Mouse (Mus musculus): ENCODE measurements around the gene Slc52a3. TPM values are rescaled to one million over a fixed set of nuclear protein-coding genes. Genes with fewer than 3 reads are reported as not detected.
A peak's percentile ranks its signal among the peaks of the same experiment; 100 is the strongest.

The Slc52a3 gene
- polyA plus RNA-seq, 1 experiment from 2014 or later = 0.43 TPM

GRCm38 (mm10) chr2:152012222-152012621 lies 15.9 kb downstream of the Slc52a3 start:
- DNase-seq (no peak), ATAC-seq (peak; percentile 23; the same call in 1 of the 2 replicates)
- no peaks in the 10 kb centered on the region for H3K27me3 ChIP-seq (ENCODE audit: insufficient read depth, low read length)
- H3K4me2 ChIP-seq (ENCODE audit: low read depth, low read length) = no peak overlapping the region
- peaks cover 6% of the 10 kb centered on the region; the same call in 1 of the 2 replicates for H3K4me1 ChIP-seq (ENCODE audit: insufficient read depth)
- 48% methylated on average over 4 of the region's 4 CpGs for WGBS (ENCODE audit: insufficient replicate concordance)
- H3K9ac ChIP-seq (replicated peaks) = no peak overlapping the region
- H3K27ac ChIP-seq (ENCODE audit: low read depth) = no peak overlapping the region
- no peaks in the 10 kb centered on the region for H3K36me3 ChIP-seq (replicated peaks; ENCODE audit: insufficient read depth, low read length)
- no peaks in the 10 kb centered on the region for H3K9me3 ChIP-seq (ENCODE audit: low read length)
- no peak overlapping the region for H3K4me3 ChIP-seq (ENCODE audit: low read depth, low read length)
- no peak for TF ChIP-seq EP300 (IDR thresholded peaks at IDR 0.05; ENCODE audit: low read depth)

GRCm38 (mm10) chr2:152012701-152013100 lies 16.4 kb downstream of the Slc52a3 start:
- no peak overlapping the region for H3K4me2 ChIP-seq (ENCODE audit: low read depth, low read length)
- H3K27me3 ChIP-seq (ENCODE audit: insufficient read depth, low read length) = no peaks in the 10 kb centered on the region
- H3K27ac ChIP-seq (ENCODE audit: low read depth) = no peak overlapping the region
- no peaks in the 10 kb centered on the region for H3K36me3 ChIP-seq (replicated peaks; ENCODE audit: insufficient read depth, low read length)
- no peak for TF ChIP-seq CTCF (IDR thresholded peaks at IDR 0.05; ENCODE audit: low read depth)
- H3K4me1 ChIP-seq (ENCODE audit: insufficient read depth) = peaks cover 6% of the 10 kb centered on the region; the same call in 1 of the 2 replicates
- H3K9me3 ChIP-seq (ENCODE audit: low read length) = no peaks in the 10 kb centered on the region
- 50% methylated on average over 2 of the region's 2 CpGs for WGBS (ENCODE audit: insufficient replicate concordance)
- ATAC-seq (no peak), DNase-seq (no peak)
- H3K4me3 ChIP-seq (ENCODE audit: low read depth, low read length) = no peak overlapping the region
- no peak overlapping the region for H3K9ac ChIP-seq (replicated peaks)

- Histone ChIP-seq H3K9me3 (ENCODE audit: low read length) (no peaks in the 10 kb centered on the region), H3K4me3 (ENCODE audit: low read depth, low read length) (no peak overlapping the region), H3K4me2 (ENCODE audit: low read depth, low read length) (no peak overlapping the region), H3K36me3 (replicated peaks; ENCODE audit: insufficient read depth, low read length) (no peaks in the 10 kb centered on the region), H3K27ac (ENCODE audit: low read depth) (no peak overlapping the region), H3K9ac (replicated peaks) (no peak overlapping the region), H3K4me1 (ENCODE audit: insufficient read depth) (peaks cover 6% of the 10 kb centered on the region; the same call in 1 of the 2 replicates), H3K27me3 (ENCODE audit: insufficient read depth, low read length) (no peaks in the 10 kb centered on the region)
- TF ChIP-seq EP300 (IDR thresholded peaks at IDR 0.05; ENCODE audit: low read depth) (no peak), CTCF (IDR thresholded peaks at IDR 0.05; ENCODE audit: low read depth) (no peak)
- WGBS (ENCODE audit: insufficient replicate concordance) = 44% methylated on average over 4 of the region's 4 CpGs
- DNase-seq = no peak
- ATAC-seq = no peak
These were observed 19.7 kb downstream of the Slc52a3 start for GRCm38 (mm10) chr2:152015997-152016396.

GRCm38 (mm10) chr2:152016666-152017065 lies 20.4 kb downstream of the Slc52a3 start:
- no peak for DNase-seq
- no peak for TF ChIP-seq EP300 (IDR thresholded peaks at IDR 0.05; ENCODE audit: low read depth)
- TF ChIP-seq CTCF (IDR thresholded peaks at IDR 0.05; ENCODE audit: low read depth) = no peak
- ATAC-seq = no peak
- H3K9me3 ChIP-seq (ENCODE audit: low read length) = no peaks in the 10 kb centered on the region
- no peak overlapping the region for H3K27ac ChIP-seq (ENCODE audit: low read depth)
- WGBS (ENCODE audit: insufficient replicate concordance) = 82% methylated on average over 9 of the region's 9 CpGs
- H3K4me1 ChIP-seq (ENCODE audit: insufficient read depth) = peaks cover 5% of the 10 kb centered on the region; the same call in 1 of the 2 replicates
- no peaks in the 10 kb centered on the region for H3K27me3 ChIP-seq (ENCODE audit: insufficient read depth, low read length)
- no peak overlapping the region for H3K4me3 ChIP-seq (ENCODE audit: low read depth, low read length)
- no peak overlapping the region for H3K4me2 ChIP-seq (ENCODE audit: low read depth, low read length)
- H3K36me3 ChIP-seq (replicated peaks; ENCODE audit: insufficient read depth, low read length) = no peaks in the 10 kb centered on the region
- H3K9ac ChIP-seq (replicated peaks) = no peak overlapping the region

- DNase-seq (peak; percentile 48), ATAC-seq (no peak)
- no peaks in the 10 kb centered on the region for H3K27me3 ChIP-seq (ENCODE audit: insufficient read depth, low read length)
- 18% methylated on average over 6 of the region's 6 CpGs for WGBS (ENCODE audit: insufficient replicate concordance)
- no peak for TF ChIP-seq EP300 (IDR thresholded peaks at IDR 0.05; ENCODE audit: low read depth)
- peak; percentile 67 for TF ChIP-seq CTCF (IDR thresholded peaks at IDR 0.05; ENCODE audit: low read depth)
- H3K9ac ChIP-seq (replicated peaks) = no peak overlapping the region
- H3K4me3 ChIP-seq (ENCODE audit: low read depth, low read length) = no peak overlapping the region
- H3K9me3 ChIP-seq (ENCODE audit: low read length) = no peaks in the 10 kb centered on the region
- H3K4me2 ChIP-seq (ENCODE audit: low read depth, low read length) = no peak overlapping the region
- H3K4me1 ChIP-seq (ENCODE audit: insufficient read depth) = no peaks in the 10 kb centered on the region
- H3K27ac ChIP-seq (ENCODE audit: low read depth) = no peak overlapping the region
- no peaks in the 10 kb centered on the region for H3K36me3 ChIP-seq (replicated peaks; ENCODE audit: insufficient read depth, low read length)
These were observed 23.9 kb downstream of the Slc52a3 start for GRCm38 (mm10) chr2:152020255-152020654.

- Histone ChIP-seq H3K27me3 (ENCODE audit: insufficient read depth, low read length) (no peaks in the 10 kb centered on the region), H3K4me1 (ENCODE audit: insufficient read depth) (no peaks in the 10 kb centered on the region), H3K27ac (ENCODE audit: low read depth) (no peak overlapping the region), H3K4me3 (ENCODE audit: low read depth, low read length) (no peak overlapping the region), H3K9me3 (ENCODE audit: low read length) (no peaks in the 10 kb centered on the region), H3K4me2 (ENCODE audit: low read depth, low read length) (no peak overlapping the region), H3K36me3 (replicated peaks; ENCODE audit: insufficient read depth, low read length) (no peaks in the 10 kb centered on the region), H3K9ac (replicated peaks) (no peak overlapping the region)
- DNase-seq = no peak
- TF ChIP-seq EP300 (IDR thresholded peaks at IDR 0.05; ENCODE audit: low read depth) (no peak), CTCF (IDR thresholded peaks at IDR 0.05; ENCODE audit: low read depth) (peak; percentile 19; the same call in 1 of the 2 replicates)
- no peak for ATAC-seq
These were observed 25.7 kb downstream of the Slc52a3 start for GRCm38 (mm10) chr2:152022022-152022421.

GRCm38 (mm10) chr2:152024883-152025422 lies 28.6 kb downstream of the Slc52a3 start:
- H3K4me3 ChIP-seq (ENCODE audit: low read depth, low read length) = no peak overlapping the region
- no peak for TF ChIP-seq CTCF (IDR thresholded peaks at IDR 0.05; ENCODE audit: low read depth)
- TF ChIP-seq EP300 (IDR thresholded peaks at IDR 0.05; ENCODE audit: low read depth) = no peak
- H3K9ac ChIP-seq (replicated peaks) = no peak overlapping the region
- H3K36me3 ChIP-seq (replicated peaks; ENCODE audit: insufficient read depth, low read length) = no peaks in the 10 kb centered on the region
- DNase-seq = no peak
- no peak overlapping the region for H3K27ac ChIP-seq (ENCODE audit: low read depth)
- no peak overlapping the region for H3K4me2 ChIP-seq (ENCODE audit: low read depth, low read length)
- peaks cover 5% of the 10 kb centered on the region; the same call in 1 of the 2 replicates for H3K4me1 ChIP-seq (ENCODE audit: insufficient read depth)
- peaks cover 13% of the 10 kb centered on the region for H3K27me3 ChIP-seq (ENCODE audit: insufficient read depth, low read length)
- no peak for ATAC-seq
- WGBS (ENCODE audit: insufficient replicate concordance) = 58% methylated on average over 11 of the region's 11 CpGs
- no peaks in the 10 kb centered on the region for H3K9me3 ChIP-seq (ENCODE audit: low read length)
